Mouse (Mus musculus) megakaryocyte, embryonic 14.5 days (primary cell): ENCODE measurements at regions not wholly inside any gene's neighbourhood (a gene's known extent, or its start where the extent isn't known, plus 50 kb on each side); places are given as distances from the start of the nearest gene placed in this dataset.

ENCODE experiments used
- H3K27me3 ChIP-seq: replicated peaks from 2 replicates; pipeline ENCODE3; 2012; ENCODE audit warnings: inconsistent platforms
- H3K36me3 ChIP-seq: replicated peaks from 2 replicates; pipeline ENCODE3; 2012; ENCODE audit warnings: low read length, inconsistent platforms, mixed read lengths
- H3K4me1 ChIP-seq: 2 replicates; pipeline ENCODE4 v1.6.1; 2012; ENCODE audit warnings: inconsistent platforms
- H3K4me3 ChIP-seq: replicated peaks from 2 replicates; pipeline ENCODE3; 2012; ENCODE audit warnings: moderate library complexity, mild to moderate bottlenecking, inconsistent platforms
- H3K9me3 ChIP-seq: 2 replicates; pipeline ENCODE4 v1.6.1; 2012; ENCODE audit warnings: inconsistent platforms
- FLI1 ChIP-seq: IDR thresholded peaks from 2 replicates; pipeline ENCODE4 v1.6.1; 2012; ENCODE audit warnings: low read length, inconsistent platforms, mixed read lengths
- GATA1 ChIP-seq: IDR thresholded peaks from 3 replicates; pipeline ENCODE4 v1.6.1; 2012; ENCODE audit warnings: mixed read lengths, low read length, inconsistent platforms, borderline replicate concordance

GRCm38 (mm10) chr4:124054240-124054760, 136.5 kb upstream of the 4930535I16Rik start:
- Histone ChIP-seq H3K4me3 (no peak overlapping the region), H3K9me3 (peaks cover 11% of the 10 kb centered on the region; the same call in 1 of the 2 replicates), H3K4me1 (no peaks in the 10 kb centered on the region), H3K36me3 (no peaks in the 10 kb centered on the region), H3K27me3 (no peaks in the 10 kb centered on the region)
- TF ChIP-seq FLI1 = no peak
- TF ChIP-seq GATA1 = no peak

GRCm38 (mm10) chr4:124053340-124054038, 135.7 kb upstream of the 4930535I16Rik start:
- Histone ChIP-seq H3K4me3 (no peak overlapping the region), H3K4me1 (no peaks in the 10 kb centered on the region), H3K27me3 (no peaks in the 10 kb centered on the region), H3K9me3 (peaks cover 15% of the 10 kb centered on the region; the same call in 1 of the 2 replicates), H3K36me3 (no peaks in the 10 kb centered on the region)
- TF ChIP-seq FLI1 (no peak), GATA1 (no peak)

DNA sequence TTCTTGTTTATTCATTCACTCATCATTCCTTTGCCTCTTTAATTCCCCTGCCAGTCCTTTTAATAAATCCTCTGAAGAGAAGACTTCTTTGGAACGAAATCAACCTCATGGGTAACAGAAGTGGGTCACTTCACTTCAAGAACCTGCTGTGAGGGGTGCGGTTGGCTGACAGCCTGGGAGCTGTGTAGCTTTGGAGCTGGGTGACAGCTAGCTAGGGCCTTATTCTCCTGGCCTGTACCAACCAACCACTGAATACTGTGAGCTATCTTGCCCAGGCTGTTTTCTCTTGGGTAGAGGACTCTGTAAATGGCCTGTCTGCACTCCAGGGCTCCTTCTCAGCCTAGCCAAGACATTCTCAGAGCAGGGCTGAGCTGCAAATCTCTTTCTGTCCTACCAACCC, 134.6 kb upstream of the 4930535I16Rik start:
- peaks cover 15% of the 10 kb centered on the region; the same call in 1 of the 2 replicates for H3K9me3 ChIP-seq
- no peak overlapping the region for H3K4me3 ChIP-seq
- TF ChIP-seq FLI1 = no peak
- no peak for TF ChIP-seq GATA1
- H3K36me3 ChIP-seq = no peaks in the 10 kb centered on the region
- H3K27me3 ChIP-seq = no peaks in the 10 kb centered on the region
- no peaks in the 10 kb centered on the region for H3K4me1 ChIP-seq

GRCm38 (mm10) chr4:124048348-124048831, 130.6 kb upstream of the 4930535I16Rik start:
- TF ChIP-seq FLI1 (no peak), GATA1 (no peak)
- Histone ChIP-seq H3K4me3 (no peak overlapping the region), H3K27me3 (no peaks in the 10 kb centered on the region), H3K36me3 (no peaks in the 10 kb centered on the region), H3K4me1 (no peaks in the 10 kb centered on the region), H3K9me3 (peaks cover 15% of the 10 kb centered on the region)

DNA sequence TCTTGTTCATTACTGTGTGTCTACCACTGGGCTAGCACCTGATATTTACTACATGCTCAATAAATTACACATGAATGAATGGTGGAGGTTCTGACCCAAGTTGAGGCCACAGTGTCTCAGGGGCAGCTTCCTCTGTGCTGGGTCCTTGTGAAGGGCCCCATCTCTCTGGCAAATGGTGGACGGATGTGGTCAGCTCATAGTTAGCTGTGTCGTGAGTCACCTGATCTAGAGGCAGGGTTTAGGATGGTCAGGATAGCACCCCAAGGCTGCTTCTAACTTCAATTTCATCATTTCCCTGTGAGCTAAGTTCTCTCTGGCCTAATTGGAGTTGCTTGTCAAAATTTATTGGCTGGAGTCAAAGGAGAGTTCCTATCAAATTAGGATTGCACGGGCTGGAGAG, 130.1 kb upstream of the 4930535I16Rik start:
- Histone ChIP-seq H3K9me3 (peaks cover 20% of the 10 kb centered on the region), H3K27me3 (no peaks in the 10 kb centered on the region), H3K4me1 (no peaks in the 10 kb centered on the region), H3K4me3 (no peak overlapping the region), H3K36me3 (no peaks in the 10 kb centered on the region)
- no peak for TF ChIP-seq FLI1
- TF ChIP-seq GATA1 = no peak

- H3K4me1 ChIP-seq = no peaks in the 10 kb centered on the region
- no peaks in the 10 kb centered on the region for H3K36me3 ChIP-seq
- H3K4me3 ChIP-seq = no peak overlapping the region
- peaks cover 6% of the 10 kb centered on the region for H3K27me3 ChIP-seq
- TF ChIP-seq GATA1 = no peak
- no peak for TF ChIP-seq FLI1
- no peaks in the 10 kb centered on the region for H3K9me3 ChIP-seq
These were observed 118.7 kb upstream of the 4930535I16Rik start for GRCm38 (mm10) chr4:124036483-124036882.

DNA sequence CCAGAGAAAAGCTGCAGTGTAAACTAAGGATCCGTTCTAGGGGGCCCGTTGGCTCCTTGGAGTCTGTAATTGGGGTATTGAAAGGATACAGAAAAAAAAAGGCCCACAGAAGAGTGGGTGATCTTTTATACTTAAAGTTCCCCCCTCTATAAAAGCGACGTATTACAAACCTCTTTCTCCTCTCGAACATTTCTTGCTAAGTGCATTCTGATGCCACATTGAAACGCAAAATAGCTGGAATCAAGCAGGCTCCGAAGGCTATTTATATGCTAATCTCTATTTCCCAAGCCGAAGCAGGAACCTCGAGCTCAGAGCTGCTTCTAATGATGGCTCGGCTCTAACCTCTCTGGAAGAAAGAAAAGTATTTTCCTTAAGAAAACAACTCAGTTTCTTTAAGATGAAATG, 117.8 kb upstream of the 4930535I16Rik start:
- TF ChIP-seq FLI1 (no peak), GATA1 (no peak)
- Histone ChIP-seq H3K27me3 (peaks cover 9% of the 10 kb centered on the region), H3K9me3 (no peaks in the 10 kb centered on the region), H3K36me3 (no peaks in the 10 kb centered on the region), H3K4me3 (no peak overlapping the region), H3K4me1 (no peaks in the 10 kb centered on the region)

GRCm38 (mm10) chr4:124035192-124035591, 117.4 kb upstream of the 4930535I16Rik start:
- TF ChIP-seq FLI1 (no peak), GATA1 (no peak)
- Histone ChIP-seq H3K9me3 (no peaks in the 10 kb centered on the region), H3K27me3 (peaks cover 9% of the 10 kb centered on the region), H3K36me3 (no peaks in the 10 kb centered on the region), H3K4me3 (no peak overlapping the region), H3K4me1 (no peaks in the 10 kb centered on the region)

GRCm38 (mm10) chr4:124028061-124028460, 110.2 kb upstream of the 4930535I16Rik start:
- Histone ChIP-seq H3K4me1 (no peaks in the 10 kb centered on the region), H3K36me3 (no peaks in the 10 kb centered on the region), H3K4me3 (no peak overlapping the region), H3K9me3 (peaks cover 16% of the 10 kb centered on the region), H3K27me3 (peaks cover 2% of the 10 kb centered on the region)
- no peak for TF ChIP-seq FLI1
- TF ChIP-seq GATA1 = no peak

DNA sequence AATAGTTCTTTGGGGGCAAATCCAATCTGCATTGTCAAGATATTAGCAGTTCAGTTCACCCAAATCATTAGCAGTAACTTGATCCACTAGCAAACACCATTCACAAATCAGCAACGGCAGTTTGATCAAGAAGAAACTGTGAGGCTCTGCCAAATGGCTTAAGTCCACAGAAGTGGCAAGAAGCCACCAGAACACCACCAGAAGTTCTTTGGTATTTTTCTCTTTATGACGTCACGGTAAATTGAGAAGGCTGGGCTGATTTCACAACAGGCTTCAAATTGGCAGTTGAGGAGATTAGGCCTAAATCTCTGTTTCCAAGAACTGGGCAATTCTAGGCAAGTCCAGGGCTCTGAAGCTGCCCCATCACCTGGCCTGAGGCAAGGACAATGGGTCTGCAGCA, 98.6 kb upstream of the 4930535I16Rik start:
- Histone ChIP-seq H3K36me3 (no peaks in the 10 kb centered on the region), H3K4me1 (no peaks in the 10 kb centered on the region), H3K9me3 (peaks cover 9% of the 10 kb centered on the region; the same call in 1 of the 2 replicates), H3K27me3 (peaks cover 2% of the 10 kb centered on the region), H3K4me3 (no peak overlapping the region)
- TF ChIP-seq FLI1 (no peak), GATA1 (no peak)
